Mouse (Mus musculus): ENCODE data around the gene Utp6. TPM values are rescaled to one million over a fixed set of nuclear protein-coding genes. Genes with fewer than 3 reads are reported as not detected.

Utp6 gene
- polyA plus RNA-seq, 1 experiment from 2014 or later = 47.3 TPM

Other genes with a start within 250 kb of the Utp6 start
- 16.9 and 22.0 TPM in 2 replicates for gene Suz12, start 30.7 kb upstream of the Utp6 start, polyA plus RNA-seq (2014; fragmentation: Nextera tagmentation; extraction: Ambion mirVana)
- gene Crlf3, start 118.6 kb upstream of the Utp6 start, polyA plus RNA-seq (2014; fragmentation: Nextera tagmentation; extraction: Ambion mirVana) = 41.3 and 45.1 TPM in 2 replicates
- gene Atad5, start 127.0 kb upstream of the Utp6 start, polyA plus RNA-seq (2014; fragmentation: Nextera tagmentation; extraction: Ambion mirVana) = 8.1 and 8.9 TPM in 2 replicates
- gene Tefm, start 179.8 kb upstream of the Utp6 start, polyA plus RNA-seq (2014; fragmentation: Nextera tagmentation; extraction: Ambion mirVana) = 28.2 and 31.5 TPM in 2 replicates
- 0.39 and 0.73 TPM in 2 replicates for gene Adap2, start 191.7 kb upstream of the Utp6 start, polyA plus RNA-seq (2014; fragmentation: Nextera tagmentation; extraction: Ambion mirVana)
- 6.1 and 8.3 TPM in 2 replicates for gene Rnf135, start 221.5 kb upstream of the Utp6 start, polyA plus RNA-seq (2014; fragmentation: Nextera tagmentation; extraction: Ambion mirVana)
- 65.2 and 68.7 TPM in 2 replicates for gene Rhot1, start 246.6 kb upstream of the Utp6 start, polyA plus RNA-seq (2014; fragmentation: Nextera tagmentation; extraction: Ambion mirVana)